Mouse (Mus musculus): ENCODE data around the gene Nln. TPM values are rescaled to one million over a fixed set of nuclear protein-coding genes. Genes with fewer than 3 reads are reported as not detected.

Nln gene
- polyA plus RNA-seq, 1 experiment from 2014 or later, result 9.1 TPM

GRCm38 (mm10) chr13:104041481-104041880 lies 67.9 kb downstream of the Nln start:
- H3K4me2 ChIP-seq, result no peak overlapping the region
- H3K9me3 ChIP-seq (replicated peaks), result no peaks in the 10 kb centered on the region
- no peaks in the 10 kb centered on the region for H3K36me3 ChIP-seq
- H3K4me1 ChIP-seq (replicated peaks), result peaks cover 63% of the 10 kb centered on the region
- H3K27ac ChIP-seq, result no peak overlapping the region
- no peak overlapping the region for H3K4me3 ChIP-seq (replicated peaks)
- DNase-seq (no peak), ATAC-seq (ENCODE audit: low read depth) (peak; percentile 25; the same call in 1 of the 2 replicates)
- H3K27me3 ChIP-seq, result no peaks in the 10 kb centered on the region
- H3K9ac ChIP-seq, result no peak overlapping the region
- WGBS (ENCODE audit: insufficient replicate concordance), result 56% methylated on average over 7 of the region's 7 CpGs

GRCm38 (mm10) chr13:104040950-104041349 lies 68.5 kb downstream of the Nln start:
- peak; percentile 57 for ATAC-seq (ENCODE audit: low read depth)
- Histone ChIP-seq H3K27ac (no peak overlapping the region), H3K4me1 (replicated peaks) (peaks cover 68% of the 10 kb centered on the region), H3K4me3 (replicated peaks) (no peak overlapping the region), H3K9ac (no peak overlapping the region), H3K9me3 (replicated peaks) (no peaks in the 10 kb centered on the region), H3K27me3 (no peaks in the 10 kb centered on the region), H3K36me3 (no peaks in the 10 kb centered on the region), H3K4me2 (no peak overlapping the region)
- 21% methylated on average over 4 of the region's 4 CpGs for WGBS (ENCODE audit: insufficient replicate concordance)
- DNase-seq, result peak; percentile 23

- Histone ChIP-seq H3K36me3 (no peaks in the 10 kb centered on the region), H3K4me3 (replicated peaks) (no peak overlapping the region), H3K9ac (no peak overlapping the region), H3K4me2 (no peak overlapping the region), H3K27me3 (no peaks in the 10 kb centered on the region), H3K27ac (no peak overlapping the region), H3K9me3 (replicated peaks) (no peaks in the 10 kb centered on the region), H3K4me1 (replicated peaks) (peaks cover 65% of the 10 kb centered on the region)
- WGBS (ENCODE audit: insufficient replicate concordance), result 79% methylated on average over 4 of the region's 4 CpGs
- DNase-seq (no peak), ATAC-seq (ENCODE audit: low read depth) (no peak)
These were observed 69.6 kb downstream of the Nln start for GRCm38 (mm10) chr13:104039861-104040260.

- no peak overlapping the region for H3K4me2 ChIP-seq
These were observed 70.5 kb downstream of the Nln start for GRCm38 (mm10) chr13:104038891-104039290.

GRCm38 (mm10) chr13:104038358-104038757 lies 71.1 kb downstream of the Nln start:
- Histone ChIP-seq H3K9me3 (replicated peaks) (no peaks in the 10 kb centered on the region), H3K36me3 (no peaks in the 10 kb centered on the region), H3K27me3 (no peaks in the 10 kb centered on the region), H3K4me1 (replicated peaks) (peaks cover 63% of the 10 kb centered on the region), H3K4me3 (replicated peaks) (no peak overlapping the region), H3K9ac (no peak overlapping the region), H3K27ac (peak overlapping the region; percentile 67), H3K4me2 (0 out of 2 replicates have a peak overlapping the region, but pooled peaks have one; percentile 1)
- WGBS (ENCODE audit: insufficient replicate concordance), result 65% methylated on average over 7 of the region's 7 CpGs
- DNase-seq, result no peak
- no peak for ATAC-seq (ENCODE audit: low read depth)

More at GRCm38 (mm10) chr13:104038891-104039290, 70.5 kb downstream of the Nln start:
- peaks cover 63% of the 10 kb centered on the region for H3K4me1 ChIP-seq (replicated peaks)
- H3K36me3 ChIP-seq, result no peaks in the 10 kb centered on the region
- 0 out of 2 replicates have a peak overlapping the region, but pooled peaks have one; percentile 67 for H3K27ac ChIP-seq
- DNase-seq, result no peak
- H3K27me3 ChIP-seq, result no peaks in the 10 kb centered on the region
- no peak overlapping the region for H3K4me3 ChIP-seq (replicated peaks)
- ATAC-seq (ENCODE audit: low read depth), result no peak
- no peak overlapping the region for H3K9ac ChIP-seq
- no peaks in the 10 kb centered on the region for H3K9me3 ChIP-seq (replicated peaks)
- 78% methylated on average over 7 of the region's 7 CpGs for WGBS (ENCODE audit: insufficient replicate concordance)

GRCm38 (mm10) chr13:104037531-104038290 lies 71.7 kb downstream of the Nln start:
- WGBS (ENCODE audit: insufficient replicate concordance), result 64% methylated on average over 9 of the region's 9 CpGs

GRCm38 (mm10) chr13:104036494-104037290 lies 72.7 kb downstream of the Nln start:
- Histone ChIP-seq H3K4me2 (no peak overlapping the region), H3K36me3 (no peaks in the 10 kb centered on the region), H3K9me3 (replicated peaks) (no peaks in the 10 kb centered on the region), H3K4me3 (replicated peaks) (no peak overlapping the region), H3K27ac (peak overlapping the region; percentile 65), H3K9ac (no peak overlapping the region), H3K4me1 (replicated peaks) (peaks cover 78% of the 10 kb centered on the region), H3K27me3 (no peaks in the 10 kb centered on the region)
- DNase-seq, result peak; percentile 29
- peak; percentile 67 for ATAC-seq (ENCODE audit: low read depth)
- WGBS (ENCODE audit: insufficient replicate concordance), result 66% methylated on average over 23 of the region's 23 CpGs

More at GRCm38 (mm10) chr13:104037531-104038290, 71.7 kb downstream of the Nln start:
- no peaks in the 10 kb centered on the region for H3K36me3 ChIP-seq
- DNase-seq (no peak), ATAC-seq (ENCODE audit: low read depth) (peak; percentile 67)
- H3K9me3 ChIP-seq (replicated peaks), result no peaks in the 10 kb centered on the region
- H3K4me2 ChIP-seq, result 0 out of 2 replicates have a peak overlapping the region, but pooled peaks have one; percentile 1
- no peaks in the 10 kb centered on the region for H3K27me3 ChIP-seq
- H3K4me3 ChIP-seq (replicated peaks), result no peak overlapping the region
- H3K9ac ChIP-seq, result no peak overlapping the region
- H3K27ac ChIP-seq, result peak overlapping the region; percentile 67
- peaks cover 68% of the 10 kb centered on the region for H3K4me1 ChIP-seq (replicated peaks)

GRCm38 (mm10) chr13:104035651-104036050 lies 73.8 kb downstream of the Nln start:
- WGBS (ENCODE audit: insufficient replicate concordance), result 84% methylated on average over 2 of the region's 2 CpGs
- ATAC-seq (ENCODE audit: low read depth), result no peak

GRCm38 (mm10) chr13:104034854-104035253 lies 74.6 kb downstream of the Nln start:
- 73% methylated on average over 6 of the region's 6 CpGs for WGBS (ENCODE audit: insufficient replicate concordance)
- Histone ChIP-seq H3K27me3 (no peaks in the 10 kb centered on the region), H3K9ac (no peak overlapping the region), H3K4me3 (replicated peaks) (no peak overlapping the region), H3K9me3 (replicated peaks) (no peaks in the 10 kb centered on the region), H3K27ac (no peak overlapping the region), H3K4me2 (no peak overlapping the region), H3K36me3 (no peaks in the 10 kb centered on the region), H3K4me1 (replicated peaks) (peaks cover 70% of the 10 kb centered on the region)
- ATAC-seq (ENCODE audit: low read depth), result no peak
- DNase-seq, result no peak

More at GRCm38 (mm10) chr13:104035651-104036050, 73.8 kb downstream of the Nln start:
- Histone ChIP-seq H3K4me2 (no peak overlapping the region), H3K4me1 (replicated peaks) (peaks cover 73% of the 10 kb centered on the region), H3K27ac (no peak overlapping the region), H3K9me3 (replicated peaks) (no peaks in the 10 kb centered on the region), H3K27me3 (no peaks in the 10 kb centered on the region), H3K36me3 (no peaks in the 10 kb centered on the region), H3K9ac (no peak overlapping the region), H3K4me3 (replicated peaks) (no peak overlapping the region)
- no peak for DNase-seq

- 40% methylated on average over 3 of the region's 3 CpGs for WGBS (ENCODE audit: insufficient replicate concordance)
- H3K4me3 ChIP-seq (replicated peaks), result no peak overlapping the region
- ATAC-seq (ENCODE audit: low read depth) (no peak), DNase-seq (no peak)
- H3K9ac ChIP-seq, result no peak overlapping the region
- no peak overlapping the region for H3K4me2 ChIP-seq
- no peaks in the 10 kb centered on the region for H3K36me3 ChIP-seq
- H3K27ac ChIP-seq, result peak overlapping the region; percentile 24; the same call in 1 of the 2 replicates
- no peaks in the 10 kb centered on the region for H3K27me3 ChIP-seq
- no peaks in the 10 kb centered on the region for H3K9me3 ChIP-seq (replicated peaks)
- H3K4me1 ChIP-seq (replicated peaks), result peaks cover 67% of the 10 kb centered on the region
These were observed 76.7 kb downstream of the Nln start for GRCm38 (mm10) chr13:104032620-104033133.

GRCm38 (mm10) chr13:104031821-104032331 lies 77.5 kb downstream of the Nln start:
- Histone ChIP-seq H3K27ac (no peak overlapping the region; the same call in 1 of the 2 replicates), H3K4me1 (replicated peaks) (peaks cover 64% of the 10 kb centered on the region), H3K36me3 (no peaks in the 10 kb centered on the region), H3K9me3 (replicated peaks) (no peaks in the 10 kb centered on the region), H3K27me3 (no peaks in the 10 kb centered on the region), H3K4me3 (replicated peaks) (no peak overlapping the region), H3K9ac (no peak overlapping the region), H3K4me2 (no peak overlapping the region)
- WGBS (ENCODE audit: insufficient replicate concordance), result 77% methylated on average over 12 of the region's 12 CpGs
- DNase-seq (no peak), ATAC-seq (ENCODE audit: low read depth) (no peak)

All from liver, embryonic 13.5 days (tissue).